Mouse (Mus musculus) embryo, embryonic 11 days (tissue): ENCODE data around the gene Akap12.

ENCODE experiments used
- DNase-seq: peaks from one replicate; pipeline ENCODE4 v3.0.0-alpha.2; 2015

Akap12 gene

DNA sequence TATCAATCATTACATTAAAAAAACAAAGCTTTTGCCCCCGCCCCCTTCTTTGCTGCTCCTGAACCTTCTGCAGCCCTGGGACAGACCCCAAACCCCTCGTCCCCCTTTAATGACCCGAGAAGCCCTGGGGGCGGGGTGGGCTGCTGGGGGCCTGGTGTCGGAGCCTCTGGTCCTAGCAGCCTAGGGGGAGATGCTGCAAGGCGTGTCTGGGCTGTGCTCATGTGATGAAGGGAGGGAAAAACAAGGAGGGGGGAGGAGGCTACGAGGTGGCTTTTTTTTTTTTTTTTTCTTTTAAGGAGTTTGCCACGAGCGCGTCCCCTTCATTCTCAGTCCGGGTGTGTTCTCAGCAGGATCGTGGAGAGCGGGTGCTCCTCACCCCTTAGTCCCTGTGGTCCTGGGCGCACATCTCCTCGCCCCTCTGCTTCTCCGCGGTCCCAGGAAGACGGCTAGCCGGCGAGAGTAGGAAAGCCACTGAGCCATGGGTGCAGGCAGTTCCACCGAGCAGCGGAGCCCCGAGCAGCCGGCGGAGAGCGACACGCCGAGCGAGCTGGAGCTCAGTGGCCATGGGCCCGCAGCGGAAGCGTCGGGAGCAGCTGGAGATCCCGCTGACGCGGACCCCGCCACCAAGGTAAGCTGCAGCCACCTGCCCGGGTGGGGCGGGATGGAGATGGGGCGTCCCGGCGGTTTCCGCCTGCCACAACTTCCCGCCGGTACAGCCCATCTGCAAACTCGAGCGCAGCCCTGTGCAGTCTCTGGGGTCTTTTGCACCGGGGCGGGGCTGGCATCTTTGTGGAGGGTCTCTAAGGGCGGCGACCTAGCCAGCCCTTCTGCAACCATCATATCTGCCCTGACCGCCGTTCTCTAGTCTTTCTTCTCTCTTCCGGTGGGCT lies at the start of gene Akap12:
Akap12 (plus strand) TSS at position 340 of the 890 bp plus-strand sequence.
- peak; percentile 68 for DNase-seq

DNA sequence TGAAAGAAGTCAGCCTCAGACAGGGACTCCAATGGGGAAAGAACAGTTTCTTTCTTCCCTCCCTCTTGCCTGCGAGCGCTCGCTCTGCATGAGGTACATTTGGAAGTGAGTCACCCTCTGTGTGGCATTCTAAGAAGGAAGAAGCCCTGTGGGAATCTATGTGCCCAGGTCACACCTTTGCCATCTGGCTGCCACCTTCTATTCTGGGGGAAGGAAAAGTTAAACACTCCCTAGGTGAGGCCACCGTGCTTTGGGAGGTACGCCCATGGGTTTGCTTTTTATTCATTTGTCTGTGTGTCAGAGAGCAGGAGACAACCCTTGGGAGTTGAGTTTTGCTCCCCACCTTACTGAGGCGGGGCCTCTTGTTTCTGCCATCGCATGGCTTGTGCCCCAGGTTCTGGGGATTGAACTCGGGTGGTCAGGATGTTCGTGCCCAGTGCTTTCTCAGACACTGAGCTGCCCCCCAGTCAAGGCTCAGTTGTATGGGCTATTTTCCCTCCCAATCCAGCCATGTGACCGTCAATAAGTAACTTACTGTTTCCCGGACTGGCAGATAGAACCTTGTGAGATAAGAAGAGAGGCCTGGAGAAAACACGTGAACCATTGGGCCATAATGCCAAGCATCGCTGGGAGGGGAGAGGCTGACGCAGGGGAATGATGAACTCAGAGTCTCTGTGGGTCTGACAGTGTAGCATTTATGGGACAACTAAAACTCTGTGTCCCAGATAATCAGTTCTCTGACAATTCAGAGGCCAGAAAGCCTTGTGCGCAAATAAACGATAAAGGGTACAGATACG lies 35.4 kb upstream of the Akap12 start:
- DNase-seq, result no peak

DNA sequence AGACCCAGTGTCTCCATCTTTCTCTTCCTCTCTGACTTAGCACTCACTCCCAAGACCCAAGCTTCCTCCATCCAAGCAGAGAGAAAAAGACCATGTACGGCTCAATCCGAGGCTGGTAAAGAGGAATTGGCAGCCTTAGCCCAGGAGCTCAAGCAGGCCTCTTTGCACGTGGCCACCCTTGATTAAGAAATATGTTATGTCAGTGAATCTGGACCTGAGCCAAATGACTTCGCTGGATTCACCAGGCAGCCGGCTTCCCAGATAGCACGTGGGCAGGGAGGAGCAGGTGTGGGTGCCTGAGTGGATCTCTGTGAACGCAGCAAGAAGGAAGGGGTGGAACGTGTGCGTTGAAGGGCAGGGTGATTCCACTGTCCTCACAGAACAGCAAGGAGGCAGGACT lies 33.1 kb upstream of the Akap12 start:
- DNase-seq, result peak; percentile 35

DNA sequence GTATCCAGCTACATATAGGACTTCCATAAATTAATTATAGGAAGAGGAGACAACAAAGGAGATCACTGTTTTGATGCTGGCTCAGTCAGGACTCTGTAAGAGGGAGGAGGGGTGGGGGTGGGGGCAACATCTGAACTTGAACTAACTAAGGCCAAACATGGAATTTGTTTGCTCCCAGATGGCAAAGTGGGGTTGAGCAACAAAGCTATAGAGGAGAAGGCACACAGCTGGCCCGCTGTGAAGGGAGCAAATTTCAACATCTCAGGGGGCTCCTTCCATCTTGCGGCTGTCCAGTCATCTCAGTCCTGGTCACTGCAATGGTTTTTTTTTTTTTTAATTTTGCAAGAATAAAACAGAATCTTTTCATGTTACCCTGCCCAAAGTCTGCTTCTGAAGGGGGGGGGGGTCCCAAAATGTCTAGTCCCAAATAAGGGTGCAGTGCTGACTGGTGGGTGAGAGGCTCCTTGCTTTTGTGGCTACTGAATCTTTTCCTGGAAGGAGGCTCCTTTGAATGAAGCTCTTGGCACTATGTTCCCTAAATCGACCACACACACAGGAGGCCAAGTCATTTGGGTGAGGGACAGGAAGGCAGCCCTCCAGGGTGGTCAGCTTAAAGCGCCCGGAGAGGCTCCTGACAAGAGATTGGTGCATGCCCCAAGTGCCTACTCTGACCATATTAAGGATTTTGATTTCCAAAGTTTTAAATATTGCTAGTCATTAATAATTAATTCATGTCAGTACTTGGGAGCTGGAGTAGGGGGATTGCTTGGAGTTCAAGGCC lies 26.2 kb upstream of the Akap12 start:
- no peak for DNase-seq

DNA sequence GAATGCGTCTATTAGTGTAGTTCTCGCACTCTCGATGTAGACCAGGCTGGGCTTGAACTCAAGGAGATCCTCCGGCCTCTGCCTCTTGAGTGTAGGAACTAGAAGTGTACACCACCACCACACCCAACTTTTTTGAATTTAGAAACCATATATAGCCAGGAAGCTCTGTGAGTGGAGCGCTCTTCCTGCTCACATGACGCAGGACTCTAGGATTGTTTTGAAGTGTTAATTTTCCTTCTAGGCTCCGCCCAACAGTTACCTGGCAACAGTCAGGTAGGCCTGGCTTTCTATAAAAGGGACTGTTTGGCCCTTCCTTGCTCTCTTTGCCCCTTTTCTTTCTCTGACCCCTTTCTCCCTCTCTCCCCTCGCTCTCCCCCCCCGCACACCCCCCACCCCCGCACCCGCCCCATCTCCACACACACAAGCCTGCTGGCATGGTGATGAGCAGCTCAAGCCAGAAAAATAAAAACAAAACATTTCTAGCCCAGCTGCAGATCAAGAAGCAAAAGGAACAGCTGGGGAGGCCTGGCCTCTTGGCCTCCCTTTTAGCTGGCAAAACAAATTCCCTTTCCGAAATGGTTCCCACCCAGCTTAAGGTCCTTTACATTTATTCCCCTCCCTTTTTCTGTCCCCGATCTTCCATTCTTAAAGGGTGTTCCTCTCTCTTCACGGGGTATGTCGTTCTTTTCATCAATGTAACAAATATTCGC lies 22.4 kb upstream of the Akap12 start:
- DNase-seq, result no peak

DNA sequence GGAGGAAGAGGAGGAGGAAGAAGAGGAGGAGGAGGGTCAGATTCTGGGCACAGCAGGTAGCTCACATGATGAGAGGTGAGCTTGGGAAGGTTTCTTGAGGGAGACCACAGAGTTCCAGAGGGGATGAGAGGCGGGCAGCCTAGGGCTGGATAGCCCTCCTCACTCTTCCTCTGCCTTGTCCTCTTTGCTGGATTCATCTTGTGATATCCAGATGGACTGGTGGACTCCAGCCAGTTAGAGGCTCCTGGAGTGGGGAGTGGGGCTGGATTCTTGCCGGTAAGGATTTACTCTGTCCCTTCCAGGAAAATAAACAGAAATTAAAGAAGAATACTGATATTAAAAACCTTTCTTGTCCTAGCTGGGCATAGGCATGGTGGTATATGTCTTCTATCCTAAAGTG lies 20.4 kb upstream of the Akap12 start:
- DNase-seq, result no peak

DNA sequence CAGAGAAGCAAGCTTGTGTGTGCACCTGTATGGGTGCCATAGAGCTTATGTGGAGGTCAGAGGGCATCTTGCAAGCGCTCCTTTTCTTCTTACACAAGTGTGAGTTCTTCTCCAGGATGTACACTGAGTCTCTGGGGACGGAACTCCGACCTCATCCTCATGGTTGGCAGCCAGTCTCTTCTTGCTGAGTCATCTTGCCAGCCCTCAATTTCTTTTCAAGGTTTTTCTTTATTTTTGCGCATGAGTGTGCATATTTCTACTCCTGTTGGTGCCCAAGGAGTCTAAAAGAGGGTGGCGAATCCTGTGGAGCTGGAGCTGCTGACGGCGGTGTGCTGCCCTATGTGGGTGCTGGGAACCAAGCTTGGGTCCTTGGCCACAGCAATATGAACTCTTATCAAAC lies 19.8 kb upstream of the Akap12 start:
- no peak for DNase-seq

DNA sequence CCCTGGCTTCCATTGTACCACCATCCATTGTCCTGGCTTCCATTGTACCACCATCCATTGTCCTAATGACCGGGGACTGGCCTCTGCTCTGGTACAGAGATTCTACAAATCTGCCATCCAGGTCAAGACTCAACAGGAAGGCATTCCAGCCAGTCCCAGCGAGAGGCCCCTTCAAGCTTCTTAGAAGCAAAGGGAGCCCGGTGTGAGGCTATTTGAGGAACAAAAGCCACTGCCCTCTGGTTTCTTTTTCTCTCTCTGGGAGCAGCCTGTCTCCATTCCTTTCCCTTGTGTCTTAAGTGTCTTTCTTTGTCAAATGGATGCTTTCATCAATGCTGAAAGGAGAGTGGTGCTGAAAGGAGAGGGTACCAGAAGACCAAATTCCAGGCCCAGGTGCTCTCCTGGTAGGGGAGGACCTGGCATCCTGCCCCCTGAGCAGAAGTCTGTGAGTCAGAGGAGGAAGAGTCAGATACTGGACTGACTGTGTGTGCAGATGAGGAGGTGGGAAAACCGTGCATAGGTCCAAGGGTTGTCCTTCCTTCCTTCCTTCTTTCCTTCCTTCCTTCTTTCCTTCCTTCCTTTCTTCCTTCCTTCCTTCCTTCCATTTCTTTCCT lies 16.8 kb upstream of the Akap12 start:
- peak; percentile 43 for DNase-seq

DNA sequence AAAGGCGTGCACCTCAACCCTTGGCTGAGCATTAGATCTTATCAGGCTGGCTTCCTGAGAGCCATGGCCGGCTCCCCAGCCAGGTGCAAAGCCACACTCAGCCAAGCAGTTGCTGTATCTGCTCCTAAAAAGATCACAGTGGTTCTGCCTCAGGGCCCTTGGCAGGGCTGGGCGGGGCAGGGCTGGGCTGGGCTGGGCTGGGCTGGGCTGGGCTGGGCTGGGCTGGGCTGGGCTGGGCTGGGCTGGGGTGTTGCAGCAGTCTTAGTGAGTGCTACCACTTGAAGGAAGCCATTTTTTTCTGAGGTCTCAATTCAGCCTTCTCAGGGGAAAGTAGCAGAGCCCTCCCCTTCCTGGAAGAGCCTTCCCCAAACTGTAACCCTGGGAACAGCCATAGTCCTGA lies 15.5 kb upstream of the Akap12 start:
- no peak for DNase-seq

DNA sequence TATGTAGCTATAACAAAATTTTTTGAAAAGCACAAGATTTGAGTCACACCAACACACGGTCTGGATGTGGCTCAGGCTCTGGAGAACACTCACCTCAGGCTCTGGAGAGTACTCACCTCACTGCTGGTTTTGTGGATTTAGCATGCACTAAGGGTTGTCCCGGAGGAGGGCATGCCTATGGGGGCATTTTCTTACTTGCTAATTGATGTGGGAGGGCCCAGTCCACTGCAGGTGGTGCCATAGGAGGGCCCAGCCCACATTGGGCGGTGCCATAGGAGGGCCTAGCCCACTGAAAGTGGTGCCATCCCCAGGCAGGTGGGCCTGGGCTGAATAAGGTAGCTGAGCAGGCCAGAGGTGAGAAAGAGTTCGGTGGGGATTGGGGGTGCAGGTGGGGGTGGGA lies 12.6 kb upstream of the Akap12 start:
- no peak for DNase-seq

DNA sequence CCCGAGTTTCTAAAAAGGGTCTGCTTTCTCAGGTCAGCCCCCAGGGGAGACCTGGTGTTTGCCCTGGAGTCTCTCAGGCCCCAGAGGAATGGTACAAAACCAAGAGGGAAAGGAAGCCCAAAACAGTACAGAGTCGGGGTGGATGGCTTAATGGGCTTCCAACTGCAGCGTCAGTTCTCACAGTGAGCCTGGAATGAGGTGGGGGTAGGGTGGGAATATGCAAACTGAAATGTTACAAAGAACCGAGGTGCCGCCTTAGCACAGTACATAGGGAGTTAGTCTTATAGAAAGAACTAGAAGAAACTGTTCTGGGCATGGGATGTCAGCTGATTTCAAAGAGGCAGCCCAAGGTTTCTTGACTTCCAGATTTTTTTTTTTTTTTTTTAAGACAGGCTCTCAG lies 11.7 kb upstream of the Akap12 start:
- no peak for DNase-seq

DNA sequence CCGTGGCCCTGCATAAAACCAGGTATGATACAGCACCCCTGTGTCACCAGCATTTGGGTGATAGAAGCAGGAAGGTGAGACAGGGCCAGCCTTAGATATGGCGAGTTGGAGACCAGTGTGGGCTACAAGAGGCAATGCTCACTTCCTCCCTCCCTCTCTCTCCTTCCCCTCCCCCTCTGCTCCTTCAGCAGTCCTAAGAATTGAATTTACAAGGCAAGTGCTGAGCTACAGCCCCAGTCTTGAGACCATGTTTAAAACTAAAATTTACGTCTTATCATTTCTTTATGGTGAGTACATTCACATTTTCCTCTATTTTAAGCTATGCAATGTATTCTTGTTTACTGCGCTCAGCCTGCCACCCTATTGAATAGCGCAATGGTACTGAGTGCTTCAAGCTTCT lies 5.3 kb upstream of the Akap12 start:
- no peak for DNase-seq

DNA sequence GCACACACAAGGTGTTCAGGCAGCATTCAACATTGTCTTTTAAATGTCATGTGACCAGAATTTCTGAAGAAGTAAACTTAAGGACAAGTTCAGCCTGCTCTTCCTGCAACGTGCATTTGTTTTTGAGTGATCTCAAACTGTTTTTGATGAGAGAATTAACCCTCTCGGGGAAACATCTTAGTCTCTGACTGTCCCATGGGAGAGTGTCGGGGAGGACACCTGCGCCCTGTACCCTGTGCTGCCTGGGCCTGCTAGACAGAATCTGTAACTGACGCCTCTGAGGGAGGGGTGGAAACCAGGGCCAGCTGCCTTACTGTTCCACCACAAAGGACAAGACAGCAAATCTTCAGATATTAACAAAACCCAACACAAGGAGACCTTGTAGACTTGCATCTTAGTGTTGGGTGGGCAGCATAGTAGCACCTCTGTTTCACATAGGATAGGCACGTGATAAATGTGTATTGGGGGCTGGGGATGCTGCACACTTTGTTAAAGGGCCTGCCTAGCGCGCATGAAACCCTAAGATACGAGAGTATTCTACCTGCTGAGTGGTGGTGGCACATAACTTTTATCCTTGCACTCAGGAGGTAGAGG lies 4.7 kb upstream of the Akap12 start:
- DNase-seq, result no peak

DNA sequence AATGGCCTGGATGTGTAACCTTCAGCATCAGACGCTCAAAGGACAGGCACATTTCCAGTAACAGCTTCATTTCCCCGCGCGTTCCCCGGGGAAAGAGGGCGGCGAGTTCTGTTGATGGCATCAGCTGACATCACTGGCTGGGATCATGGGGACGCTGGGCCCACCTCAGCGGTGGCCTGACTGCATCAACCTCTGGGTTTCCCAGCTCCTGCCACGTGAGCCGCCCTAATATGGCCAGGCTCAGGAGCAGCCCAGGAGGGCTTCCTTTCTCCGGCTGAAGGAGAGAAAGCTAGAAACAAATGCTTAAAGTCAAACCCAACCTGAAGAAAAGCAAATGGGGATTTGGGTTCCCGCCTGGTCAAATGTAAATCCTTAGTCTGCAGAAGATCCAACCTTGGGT lies 539 bp upstream of the Akap12 start:
- peak; percentile 76 for DNase-seq

DNA sequence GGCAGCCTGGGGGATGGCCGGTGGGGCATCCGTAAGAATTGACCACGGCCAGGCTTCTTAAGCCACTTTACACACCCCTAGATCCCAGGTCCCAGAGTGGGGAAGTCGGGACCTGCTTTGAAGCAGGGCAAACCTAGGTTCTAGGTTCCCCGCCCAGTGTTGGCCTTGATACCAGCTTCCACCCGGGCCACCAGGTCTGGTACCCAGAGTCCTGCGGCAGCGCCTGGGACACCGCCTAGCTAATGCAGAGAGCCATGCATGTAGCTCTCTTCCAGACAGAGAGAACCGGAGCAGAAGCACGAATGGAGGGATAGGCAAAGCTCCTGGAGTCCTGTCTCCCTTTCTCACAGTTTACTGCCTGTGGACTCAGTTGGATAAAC lies 741 bp downstream of the Akap12 start:
- no peak for DNase-seq

DNA sequence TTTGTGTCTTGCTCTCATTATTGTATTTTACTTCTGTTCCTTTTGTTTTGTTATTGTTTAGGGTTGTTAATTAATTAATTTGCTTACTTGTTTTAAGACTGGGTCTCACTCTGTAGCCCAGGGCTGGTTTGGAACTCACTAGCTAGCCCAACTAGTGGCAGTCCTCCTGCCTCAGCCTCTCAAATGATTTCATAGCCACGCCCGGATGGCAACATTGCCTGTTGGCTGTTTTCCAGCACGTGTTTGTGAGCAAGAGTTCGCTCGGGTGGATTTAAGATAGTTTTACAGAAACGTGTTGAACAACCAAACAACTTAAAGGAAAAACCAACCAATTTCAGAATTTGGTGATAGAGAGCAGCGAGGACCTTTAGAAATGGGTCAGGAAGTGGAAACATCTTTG lies 1.3 kb downstream of the Akap12 start:
- no peak for DNase-seq

DNA sequence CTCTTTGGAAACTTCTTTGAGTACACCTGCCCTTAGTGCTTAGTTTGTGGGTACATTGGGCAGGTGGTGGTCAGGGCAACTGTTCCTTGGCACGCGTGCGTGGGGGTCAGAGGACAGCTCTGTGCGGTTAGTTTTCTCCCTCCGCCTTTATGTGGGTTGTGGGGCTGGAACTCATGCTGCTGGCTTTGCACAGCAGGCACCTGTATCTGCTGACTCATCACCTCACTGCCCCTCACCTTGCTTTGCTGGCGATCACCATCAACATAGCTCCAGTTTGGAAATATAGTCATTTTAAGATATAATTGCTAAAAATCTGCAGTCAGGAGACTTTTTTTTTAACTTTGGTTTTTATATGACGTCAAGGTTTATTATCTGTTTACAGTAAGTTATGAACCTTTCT lies 2.0 kb downstream of the Akap12 start:
- DNase-seq, result no peak

DNA sequence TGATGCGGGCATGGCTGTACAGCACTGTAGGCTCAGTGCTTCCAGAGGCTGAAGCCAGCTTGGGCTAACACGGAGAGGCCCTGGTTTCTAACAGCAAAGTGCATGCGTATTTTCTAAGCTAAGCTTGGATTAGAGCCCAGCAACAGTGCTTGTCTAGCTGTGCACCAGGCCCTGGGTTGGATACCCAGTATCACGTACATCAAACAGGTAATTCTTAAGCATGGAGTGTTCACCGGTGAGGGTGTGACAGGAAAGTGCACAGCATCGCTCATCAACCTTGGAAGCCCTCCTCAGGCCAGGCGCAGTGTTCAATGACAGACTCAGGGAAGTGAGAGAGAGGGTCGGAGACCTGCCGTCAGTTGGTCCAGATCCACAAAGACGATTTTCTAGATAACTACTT lies 9.4 kb downstream of the Akap12 start:
- no peak for DNase-seq

DNA sequence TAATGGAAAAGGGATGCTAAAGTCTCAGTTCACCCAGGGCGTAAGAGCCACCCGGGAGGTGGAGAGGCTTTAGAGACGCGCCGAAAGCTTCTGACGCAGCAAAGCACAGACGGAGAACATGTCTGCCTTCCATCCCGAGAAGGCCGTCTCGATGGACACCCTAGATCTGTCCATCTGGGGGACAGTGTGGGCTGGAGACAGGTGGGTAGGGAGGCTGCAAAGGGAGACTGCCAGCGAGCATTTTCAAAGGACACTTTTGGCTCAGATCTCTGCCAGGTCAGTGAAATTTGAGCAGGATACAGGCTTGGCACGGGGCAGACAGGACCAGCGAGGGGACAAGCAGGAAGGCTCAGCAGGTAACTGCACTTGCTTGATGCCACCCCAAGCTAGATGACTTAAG lies 9.9 kb downstream of the Akap12 start:
- DNase-seq, result no peak

DNA sequence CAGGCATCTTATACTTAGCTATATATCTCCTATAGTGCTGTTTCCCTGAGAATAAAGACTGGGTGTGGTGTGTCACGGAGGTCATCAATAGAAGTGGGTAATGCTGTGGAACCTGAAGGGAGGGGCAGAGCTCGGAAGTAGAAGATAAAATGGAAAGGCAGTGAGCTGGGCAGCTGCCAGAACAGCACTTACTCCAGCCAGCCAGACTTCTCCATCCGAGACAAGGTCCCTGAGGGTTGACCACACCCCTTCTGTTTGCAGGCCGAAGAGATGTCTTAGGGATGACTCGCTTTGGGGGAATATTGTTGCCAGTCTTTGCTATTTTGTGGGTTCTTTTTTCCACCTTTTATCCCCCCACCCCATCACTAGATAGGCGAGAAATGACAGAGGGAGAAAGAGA lies 11.9 kb downstream of the Akap12 start:
- DNase-seq, result no peak

DNA sequence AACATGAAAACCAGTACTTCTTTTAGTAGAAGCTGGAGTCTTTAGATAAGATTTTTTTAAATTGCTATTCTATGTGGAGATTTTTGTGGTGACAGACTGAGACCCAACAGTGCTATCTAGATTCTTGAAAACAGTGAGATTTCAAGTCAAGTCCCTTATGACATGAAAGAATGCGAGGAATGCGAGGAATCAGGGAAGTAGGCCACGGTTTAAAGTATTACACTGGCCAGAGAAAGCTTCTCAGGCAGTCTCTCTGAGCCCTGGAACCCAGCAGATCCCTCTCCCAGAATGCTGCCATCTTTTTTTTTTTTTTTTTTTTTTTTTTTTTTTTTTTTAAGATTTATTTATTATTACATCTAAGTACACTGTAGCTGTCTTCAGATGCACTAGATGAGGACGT lies 16.2 kb downstream of the Akap12 start:
- peak; percentile 49 for DNase-seq

DNA sequence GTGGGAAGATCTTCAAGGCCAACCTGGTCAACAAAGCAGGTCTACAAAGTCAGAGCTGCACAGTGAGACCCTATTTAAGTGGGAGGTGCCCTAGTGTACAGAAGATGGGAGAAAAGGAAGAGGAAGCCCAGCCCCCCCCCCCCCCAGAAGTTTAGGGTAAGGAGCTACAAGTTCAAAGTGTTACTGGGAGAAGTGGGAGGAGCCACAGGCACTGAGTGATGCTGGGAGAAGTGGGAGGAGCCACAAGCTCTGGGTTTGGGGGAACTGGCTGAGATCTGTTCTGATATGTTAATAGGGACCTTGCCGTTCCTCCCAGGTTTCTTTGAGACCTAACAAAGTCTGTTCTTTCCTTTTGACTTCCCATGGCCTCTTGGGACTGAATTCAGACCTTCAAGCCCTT lies 18.6 kb downstream of the Akap12 start:
- DNase-seq, result no peak
